Mouse (Mus musculus) CD4-positive helper T cell, adult 2 months (primary cell): ENCODE data around the gene Mettl7a1.
"Not testable (repeated sequence)": the region's sequence is repeated elsewhere in the genome, so short reads cannot be mapped to it uniquely, and the experiment has no call there.

Experiments
- DNase-seq: peaks from one replicate; pipeline ENCODE4 v3.0.0-alpha.2; 2012; ENCODE audit warnings: low read depth, missing footprints, low spot score

The Mettl7a1 gene

GRCm38 (mm10) chr15:100304019-100304991 lies at the start of gene Mettl7a1:
TSS of gene Mettl7a1 (plus strand) at chr15:100304140.
- peak; percentile 77 for DNase-seq

- no peak for DNase-seq
These were observed 47.6 kb upstream of the Mettl7a1 start for GRCm38 (mm10) chr15:100256386-100256785.

GRCm38 (mm10) chr15:100257305-100257704 lies 46.6 kb upstream of the Mettl7a1 start:
- no peak for DNase-seq

GRCm38 (mm10) chr15:100258646-100259425 lies 45.1 kb upstream of the Mettl7a1 start:
- DNase-seq: no peak

GRCm38 (mm10) chr15:100260351-100260750 lies 43.6 kb upstream of the Mettl7a1 start:
- not testable (repeated sequence) for DNase-seq

- DNase-seq: peak; percentile 26
These were observed 40.6 kb upstream of the Mettl7a1 start for GRCm38 (mm10) chr15:100263246-100263905.

- DNase-seq: peak; percentile 40
These were observed 38.2 kb upstream of the Mettl7a1 start for GRCm38 (mm10) chr15:100265586-100266325.

- DNase-seq: no peak
These were observed 35.0 kb upstream of the Mettl7a1 start for GRCm38 (mm10) chr15:100268916-100269315.

- DNase-seq: no peak
These were observed 34.2 kb upstream of the Mettl7a1 start for GRCm38 (mm10) chr15:100269776-100270175.

GRCm38 (mm10) chr15:100270609-100271008 lies 33.3 kb upstream of the Mettl7a1 start:
- not testable (repeated sequence) for DNase-seq

GRCm38 (mm10) chr15:100271411-100271810 lies 32.5 kb upstream of the Mettl7a1 start:
- no peak for DNase-seq

- not testable (repeated sequence) for DNase-seq
These were observed 30.1 kb upstream of the Mettl7a1 start for GRCm38 (mm10) chr15:100273791-100274308.

GRCm38 (mm10) chr15:100274790-100275559 lies 29.0 kb upstream of the Mettl7a1 start:
- no peak for DNase-seq

GRCm38 (mm10) chr15:100276403-100276802 lies 27.5 kb upstream of the Mettl7a1 start:
- no peak for DNase-seq

- DNase-seq: no peak
These were observed 26.4 kb upstream of the Mettl7a1 start for GRCm38 (mm10) chr15:100277586-100277985.

- no peak for DNase-seq
These were observed 23.3 kb upstream of the Mettl7a1 start, which contains the start of gene Tmprss12 for GRCm38 (mm10) chr15:100280626-100281025. TSS of gene Tmprss12 (plus strand) at chr15:100280837.

- no peak for DNase-seq
These were observed 15.0 kb upstream of the Mettl7a1 start for GRCm38 (mm10) chr15:100288980-100289379.

- DNase-seq: no peak
These were observed 13.1 kb upstream of the Mettl7a1 start for GRCm38 (mm10) chr15:100290858-100291257.

GRCm38 (mm10) chr15:100292326-100292725 lies 11.6 kb upstream of the Mettl7a1 start:
- no peak for DNase-seq

- DNase-seq: no peak
These were observed 6.1 kb upstream of the Mettl7a1 start for GRCm38 (mm10) chr15:100297856-100298255.
